Mouse (Mus musculus): ENCODE results near the gene Vash2.
"Not testable (repeated sequence)": the region's sequence is repeated elsewhere in the genome, so short reads cannot be mapped to it uniquely, and the experiment has no call there.

Vash2 gene

GRCm38 (mm10) chr1:190979100-190979563 lies at the start of gene Vash2:
Vash2 (minus strand) TSS chr1:190979296.
- in situ Hi-C loops (cut with MboI, MseI): no loop called here

- in situ Hi-C loops (cut with MboI, MseI): no loop called here
Observed at GRCm38 (mm10) chr1:191026021-191026713, 47.1 kb upstream of the Vash2 start, which contains the start of gene Flvcr1. Flvcr1 (minus strand) TSS chr1:191026158.

- in situ Hi-C loops (cut with MboI, MseI): no loop called here
Observed at GRCm38 (mm10) chr1:191025016-191026012, 46.2 kb upstream of the Vash2 start.

- in situ Hi-C loops (cut with MboI, MseI): not testable (repeated sequence)
Observed at GRCm38 (mm10) chr1:191023806-191024205, 44.7 kb upstream of the Vash2 start.

GRCm38 (mm10) chr1:191023140-191023539 lies 44.0 kb upstream of the Vash2 start:
- in situ Hi-C loops (cut with MboI, MseI): no loop called here

GRCm38 (mm10) chr1:191021016-191021415 lies 41.9 kb upstream of the Vash2 start:
- in situ Hi-C loops (cut with MboI, MseI): no loop called here

- in situ Hi-C loops (cut with MboI, MseI): no loop called here
Observed at GRCm38 (mm10) chr1:191020217-191020924, 41.3 kb upstream of the Vash2 start.

- in situ Hi-C loops (cut with MboI, MseI): no loop called here
Observed at GRCm38 (mm10) chr1:191019803-191020202, 40.7 kb upstream of the Vash2 start.

- in situ Hi-C loops (cut with MboI, MseI): no loop called here
Observed at GRCm38 (mm10) chr1:191014271-191014670, 35.2 kb upstream of the Vash2 start.

GRCm38 (mm10) chr1:191008707-191009106 lies 29.6 kb upstream of the Vash2 start:
- in situ Hi-C loops (cut with MboI, MseI): no loop called here

GRCm38 (mm10) chr1:191002201-191002600 lies 23.1 kb upstream of the Vash2 start:
- in situ Hi-C loops (cut with MboI, MseI): no loop called here

GRCm38 (mm10) chr1:191000686-191001085 lies 21.6 kb upstream of the Vash2 start:
- in situ Hi-C loops (cut with MboI, MseI): no loop called here

GRCm38 (mm10) chr1:190998027-190998426 lies 18.9 kb upstream of the Vash2 start:
- in situ Hi-C loops (cut with MboI, MseI): no loop called here

GRCm38 (mm10) chr1:190996346-190996877 lies 17.3 kb upstream of the Vash2 start:
- in situ Hi-C loops (cut with MboI, MseI): no loop called here

GRCm38 (mm10) chr1:190995548-190995947 lies 16.5 kb upstream of the Vash2 start:
- in situ Hi-C loops (cut with MboI, MseI): no loop called here

GRCm38 (mm10) chr1:190989437-190990082 lies 10.5 kb upstream of the Vash2 start:
- in situ Hi-C loops (cut with MboI, MseI): loop anchor here in 1 of 2 experiments (5.0 kb wide), 1 partner anchor 47 kb away; no protein-coding TSS in a partner anchor

- in situ Hi-C loops (cut with MboI, MseI): no loop called here
Observed at GRCm38 (mm10) chr1:190981412-190981811, 2.3 kb upstream of the Vash2 start.

GRCm38 (mm10) chr1:190980470-190980869 lies 1.4 kb upstream of the Vash2 start:
- in situ Hi-C loops (cut with MboI, MseI): no loop called here

GRCm38 (mm10) chr1:190978511-190979073 lies 504 bp downstream of the Vash2 start:
- in situ Hi-C loops (cut with MboI, MseI): no loop called here

- in situ Hi-C loops (cut with MboI, MseI): no loop called here
Observed at GRCm38 (mm10) chr1:190978001-190978400, 1.1 kb downstream of the Vash2 start.

Measured in T-helper 17 cell (primary cell).